Mouse (Mus musculus) inflammation-experienced regulatory T-cells, adult 6 months (primary cell): ENCODE measurements around the gene Pcgf1. TPM values are rescaled to one million over a fixed set of nuclear protein-coding genes. Genes with fewer than 3 reads are reported as not detected.
A peak's percentile ranks its signal among the peaks of the same experiment; 100 is the strongest.

ENCODE experiments used
- ATAC-seq: one replicate; pipeline ENCODE4 v1.8.0; 2017
- polyA plus RNA-seq, 3 experiments: library from polyadenylated mRNA; unstranded; fragments of 100-300 nt; shearing (Covaris generic); gene quantifications; one replicate each; pipeline ENCODE4 v1.2.1; 2017

Gene Pcgf1
- polyA plus RNA-seq, 3 experiments from 2014 or later, result 37.0 to 49.3 (median 49.1) TPM

DNA sequence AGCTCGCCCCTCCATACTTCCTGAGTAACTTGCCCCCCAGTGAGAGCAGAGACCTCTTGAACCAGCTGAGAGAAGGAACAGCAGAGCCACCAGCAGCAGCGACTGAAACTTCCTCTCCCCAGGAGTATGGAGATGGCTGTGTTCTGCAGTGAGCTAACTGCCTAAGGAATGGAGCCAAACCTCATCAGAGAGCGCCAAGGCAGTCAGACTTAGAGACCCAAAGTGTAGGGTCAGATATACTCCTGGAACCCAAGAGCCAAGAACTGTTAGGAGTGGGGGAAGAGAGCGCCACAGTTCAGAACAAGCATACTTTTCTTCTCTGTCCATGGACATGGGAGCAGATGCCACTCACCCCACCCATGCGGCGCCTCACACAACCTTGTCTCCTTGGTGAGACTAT lies 11.2 kb upstream of the Pcgf1 start:
- no peak for ATAC-seq

DNA sequence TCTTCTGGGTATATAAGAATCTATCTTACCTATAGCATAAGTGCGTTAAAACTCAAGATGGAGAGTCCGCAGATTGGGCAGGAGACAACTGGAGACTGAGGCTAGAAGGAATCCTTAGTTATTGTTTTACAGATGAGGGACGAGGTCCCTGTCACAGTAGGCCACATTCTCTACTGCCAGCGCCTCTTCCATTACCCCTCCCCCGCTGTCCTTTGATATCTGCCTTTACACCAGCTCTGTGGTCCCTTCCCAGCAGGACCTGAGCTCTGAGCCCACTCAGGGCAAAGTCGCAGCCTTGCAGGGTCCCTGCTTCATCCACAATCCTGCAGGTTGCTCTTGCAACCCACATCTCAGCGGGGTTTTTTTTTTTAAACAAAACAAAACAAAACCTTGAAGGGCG lies 9.4 kb upstream of the Pcgf1 start:
- no peak for ATAC-seq

DNA sequence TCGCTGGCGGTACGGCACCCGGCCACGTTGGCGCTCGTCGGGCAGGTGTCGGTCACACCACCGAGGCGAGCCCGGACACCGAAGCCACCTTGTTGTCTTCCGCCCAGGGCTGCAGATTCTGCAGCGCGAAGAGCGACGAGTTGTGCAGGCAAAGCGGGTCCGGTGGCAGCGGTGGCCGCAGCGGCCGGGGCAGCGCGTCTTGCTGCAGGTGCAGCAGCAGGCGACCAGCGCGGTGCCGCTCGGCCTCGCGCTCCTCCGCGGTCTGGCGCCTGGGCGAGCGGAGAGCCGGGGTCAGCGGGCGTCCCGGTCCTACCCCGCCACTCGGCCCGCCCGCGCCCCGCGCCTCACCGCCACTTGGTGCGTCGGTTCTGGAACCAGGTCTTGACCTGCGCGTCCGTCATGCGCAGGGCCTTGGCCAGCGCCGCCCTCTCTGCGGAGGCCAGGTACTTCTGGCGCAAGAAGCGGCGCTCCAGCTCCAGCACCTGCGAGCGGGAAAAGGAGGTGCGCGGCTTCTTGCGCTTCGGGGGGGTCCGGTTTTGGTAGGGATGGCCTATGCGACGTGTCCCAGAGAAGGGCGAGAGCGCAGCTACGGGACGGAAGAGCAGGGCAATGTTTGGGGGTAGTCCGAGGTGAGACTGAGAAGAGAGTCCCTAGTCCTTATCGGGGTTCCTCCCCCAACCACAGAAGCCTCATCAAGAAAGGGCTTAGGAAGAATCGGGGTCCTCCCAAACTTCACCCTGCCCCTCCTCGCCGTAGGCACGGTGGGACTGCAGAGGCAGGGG lies 8.8 kb upstream of the Pcgf1 start:
- ATAC-seq, result no peak

DNA sequence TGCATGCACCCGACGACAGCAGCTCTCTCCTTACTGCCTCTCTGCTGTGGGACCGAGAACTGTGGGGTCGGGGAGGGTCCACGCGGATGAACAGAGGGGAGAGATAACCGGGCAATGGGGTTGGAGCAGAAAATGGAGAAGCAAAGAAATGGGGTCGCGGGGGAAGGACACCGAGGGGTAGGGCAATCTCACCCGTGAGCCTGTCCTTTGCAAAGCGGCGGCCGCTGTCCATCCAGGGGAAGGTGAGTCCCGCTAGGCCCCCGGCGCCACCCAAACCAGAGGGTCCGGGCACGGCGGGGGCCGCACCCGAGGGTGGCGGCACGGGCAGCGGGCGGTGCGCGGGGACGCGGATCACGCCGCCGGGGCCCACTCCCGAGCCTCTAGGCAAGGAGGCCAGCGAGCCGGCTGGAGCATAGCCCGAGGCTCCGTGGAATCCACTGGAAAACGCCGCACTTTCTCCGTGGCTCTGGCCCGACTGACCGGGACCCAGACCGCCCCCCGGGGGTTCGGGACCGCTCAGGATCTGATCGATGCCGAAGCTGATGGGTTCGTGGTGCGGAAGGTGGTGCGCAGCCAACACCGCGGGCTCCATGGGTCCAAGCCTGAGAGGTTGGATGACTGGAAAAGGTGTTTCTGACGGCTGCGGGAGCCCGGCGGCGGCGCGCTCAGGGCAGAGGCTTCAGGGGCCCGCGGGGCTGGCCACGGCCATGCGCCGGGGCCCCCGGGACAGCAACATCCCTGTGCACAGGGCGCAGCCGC lies 8.0 kb upstream of the Pcgf1 start:
- ATAC-seq, result no peak

DNA sequence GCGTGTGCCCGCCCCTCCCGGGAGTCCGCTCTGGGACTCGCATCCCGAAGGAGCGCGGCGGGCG lies 7.6 kb upstream of the Pcgf1 start, which contains the start of gene Tlx2:
Gene Tlx2, minus strand, starts transcription at position 47 of the 64 bp plus-strand sequence.
- no peak for ATAC-seq

DNA sequence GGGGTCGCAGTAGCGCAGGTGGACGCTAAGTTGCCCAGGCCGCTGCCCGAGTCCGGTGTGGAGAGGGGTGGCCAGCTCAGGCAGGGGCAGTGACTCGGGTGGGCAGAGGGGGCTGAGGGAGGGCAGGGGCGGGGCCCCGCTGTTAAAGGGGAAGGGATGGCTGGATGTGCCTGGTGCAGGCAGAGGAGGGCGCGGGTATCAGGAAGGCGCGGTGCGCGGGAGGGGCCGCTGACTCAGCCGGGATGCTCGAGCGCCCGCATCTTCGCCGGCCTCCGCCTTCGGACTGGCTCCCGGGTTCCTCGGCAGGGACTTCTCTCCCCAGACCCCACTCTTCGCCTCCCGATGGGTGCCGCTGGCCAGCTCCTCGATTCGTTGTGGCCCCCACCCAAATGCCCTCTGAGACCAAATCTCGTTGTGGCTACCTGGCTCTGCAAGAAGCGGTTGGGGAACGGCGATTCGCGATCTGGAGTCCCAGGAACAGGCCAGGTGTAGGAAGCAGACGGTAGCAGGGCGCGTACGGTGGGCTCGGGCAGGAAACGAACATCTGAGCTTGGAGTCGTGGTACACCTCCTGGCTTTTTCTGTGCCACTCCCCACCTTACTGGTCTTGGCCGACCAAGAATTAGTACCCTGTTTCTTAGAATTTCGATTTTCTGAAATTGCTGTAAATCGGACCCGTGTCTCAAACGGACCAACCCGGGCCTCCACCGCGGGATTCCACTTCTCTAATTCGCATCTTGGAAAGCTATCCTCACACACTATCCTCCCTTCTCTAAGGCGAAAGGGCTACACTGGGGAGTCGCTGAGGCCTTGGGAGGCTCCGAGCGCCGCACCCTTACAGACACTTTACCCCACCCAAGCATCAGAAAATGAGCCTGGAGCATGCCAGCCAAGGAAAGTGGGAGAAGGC lies 7.1 kb upstream of the Pcgf1 start:
- no peak for ATAC-seq

DNA sequence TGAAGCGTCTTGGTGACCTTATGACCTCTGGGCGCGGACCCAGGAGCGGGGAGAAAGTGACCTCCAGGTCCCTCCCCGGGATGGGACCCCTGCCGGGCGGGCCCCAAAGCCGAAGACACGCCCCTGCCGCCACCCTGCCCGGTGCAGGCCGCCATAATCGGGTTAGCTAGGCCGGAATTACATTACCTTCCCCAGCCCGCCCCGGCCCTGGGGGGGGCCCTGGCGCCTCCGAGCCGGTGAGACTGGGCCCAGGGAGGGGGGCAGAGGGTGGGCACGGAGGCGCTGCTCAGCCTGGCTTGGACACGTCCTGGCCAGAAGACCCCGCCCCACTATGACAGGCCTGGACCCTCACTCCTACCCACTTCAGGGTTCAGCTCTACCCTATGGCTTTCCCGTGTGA lies 6.4 kb upstream of the Pcgf1 start:
- ATAC-seq, result no peak

DNA sequence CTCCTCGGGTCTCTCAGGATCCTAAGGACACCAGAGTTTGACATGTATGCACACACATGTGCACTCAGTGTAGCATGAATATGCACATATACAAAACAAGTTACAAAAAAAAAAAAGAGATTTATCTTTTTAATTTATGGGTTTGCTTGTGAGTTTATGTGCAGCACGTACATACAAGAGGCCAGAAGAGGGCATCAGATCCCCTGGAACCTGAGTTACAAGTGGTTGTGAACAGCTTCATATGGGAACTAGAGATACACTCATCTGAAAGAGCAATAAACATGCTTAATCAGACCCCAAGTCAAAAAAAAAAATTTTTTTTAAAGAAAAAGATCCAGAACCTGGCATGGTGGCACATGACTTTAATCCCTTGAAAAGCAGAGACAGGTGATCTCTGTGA lies 2.7 kb upstream of the Pcgf1 start:
- ATAC-seq, result no peak

DNA sequence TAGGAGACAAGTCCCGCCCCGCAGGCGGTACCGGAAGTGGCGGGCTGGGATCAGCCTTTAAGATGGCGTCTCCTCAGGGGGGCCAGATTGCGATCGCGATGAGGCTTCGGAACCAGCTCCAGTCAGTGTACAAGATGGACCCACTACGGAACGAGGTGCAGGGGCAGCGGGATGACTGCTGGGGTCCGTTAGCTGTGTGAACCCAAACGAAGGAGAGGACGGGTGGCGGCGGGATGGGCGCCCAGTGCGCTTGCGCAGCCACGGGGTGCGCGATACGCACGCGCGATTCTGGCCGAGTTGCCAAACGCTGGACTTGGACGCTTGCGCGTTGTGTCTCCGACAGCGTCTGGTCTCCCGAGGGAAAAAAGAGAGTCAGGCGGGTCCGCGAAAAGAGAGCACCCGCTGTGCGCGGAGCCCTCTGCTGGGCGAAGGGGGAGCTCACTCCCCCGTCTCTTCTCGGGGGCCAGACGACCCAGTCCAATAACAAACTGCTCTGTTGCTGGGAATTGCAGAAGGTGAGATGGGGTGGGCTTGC lies 722 bp downstream of the Pcgf1 start:
- ATAC-seq, result peak; percentile 90

DNA sequence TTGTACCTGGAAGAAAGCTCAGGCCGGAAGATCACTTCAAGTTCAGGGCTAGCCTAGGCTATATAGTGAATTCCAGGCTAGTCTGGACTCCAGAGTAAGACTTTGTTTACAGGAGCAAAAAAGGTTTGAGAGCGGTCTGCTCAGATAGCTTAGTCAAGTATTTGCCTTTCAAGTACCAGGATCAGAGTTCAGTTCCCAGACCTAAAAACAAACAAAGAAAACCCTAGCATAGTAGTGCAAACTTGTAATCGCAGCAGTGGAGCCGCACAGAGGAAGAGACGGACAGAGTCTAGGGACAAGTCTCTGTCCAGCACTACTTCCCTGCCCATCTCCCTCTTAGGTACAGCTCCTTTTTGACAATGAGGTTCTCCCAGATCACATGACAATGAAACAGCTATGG lies 2.5 kb downstream of the Pcgf1 start:
- ATAC-seq, result no peak

DNA sequence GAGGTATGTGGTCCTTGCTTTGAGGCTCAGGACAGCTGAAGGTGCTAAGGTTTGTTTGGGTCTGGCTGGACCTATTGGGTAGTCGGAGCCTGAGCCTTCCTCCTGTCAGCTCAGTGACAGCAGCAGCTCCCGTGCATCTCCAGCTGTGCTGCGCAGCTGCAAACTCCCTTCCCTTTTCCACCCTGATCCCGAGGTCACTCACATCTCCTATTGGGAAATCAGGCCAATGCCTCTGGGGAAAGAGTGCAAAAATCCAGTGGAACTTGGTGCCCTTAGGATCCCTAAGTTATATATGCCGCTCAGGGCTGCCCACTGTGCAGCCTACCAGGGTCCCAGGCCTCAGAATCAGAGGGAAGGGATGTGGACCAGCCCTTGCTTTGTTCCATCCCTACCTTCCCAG lies 5.8 kb downstream of the Pcgf1 start:
- ATAC-seq, result no peak

DNA sequence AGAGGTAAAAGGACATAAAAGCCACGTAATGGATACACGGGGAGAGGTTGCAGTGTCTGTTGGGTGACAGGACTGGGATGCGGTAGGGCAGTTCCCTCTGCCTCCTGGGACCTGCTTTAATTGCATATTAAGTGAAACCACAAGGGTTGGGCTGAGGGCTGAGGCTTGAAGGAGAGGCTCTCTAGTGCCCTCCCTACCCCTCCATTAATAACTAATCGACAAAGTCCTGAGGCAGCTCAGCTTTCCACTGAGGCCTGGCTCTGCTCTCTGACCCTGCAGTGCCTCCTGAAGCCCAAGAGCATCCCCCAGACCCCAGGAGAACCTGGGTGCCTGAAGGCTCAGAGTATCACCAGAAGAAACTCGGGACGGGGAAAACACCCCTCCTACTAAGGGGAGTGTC lies 6.8 kb downstream of the Pcgf1 start:
- no peak for ATAC-seq

DNA sequence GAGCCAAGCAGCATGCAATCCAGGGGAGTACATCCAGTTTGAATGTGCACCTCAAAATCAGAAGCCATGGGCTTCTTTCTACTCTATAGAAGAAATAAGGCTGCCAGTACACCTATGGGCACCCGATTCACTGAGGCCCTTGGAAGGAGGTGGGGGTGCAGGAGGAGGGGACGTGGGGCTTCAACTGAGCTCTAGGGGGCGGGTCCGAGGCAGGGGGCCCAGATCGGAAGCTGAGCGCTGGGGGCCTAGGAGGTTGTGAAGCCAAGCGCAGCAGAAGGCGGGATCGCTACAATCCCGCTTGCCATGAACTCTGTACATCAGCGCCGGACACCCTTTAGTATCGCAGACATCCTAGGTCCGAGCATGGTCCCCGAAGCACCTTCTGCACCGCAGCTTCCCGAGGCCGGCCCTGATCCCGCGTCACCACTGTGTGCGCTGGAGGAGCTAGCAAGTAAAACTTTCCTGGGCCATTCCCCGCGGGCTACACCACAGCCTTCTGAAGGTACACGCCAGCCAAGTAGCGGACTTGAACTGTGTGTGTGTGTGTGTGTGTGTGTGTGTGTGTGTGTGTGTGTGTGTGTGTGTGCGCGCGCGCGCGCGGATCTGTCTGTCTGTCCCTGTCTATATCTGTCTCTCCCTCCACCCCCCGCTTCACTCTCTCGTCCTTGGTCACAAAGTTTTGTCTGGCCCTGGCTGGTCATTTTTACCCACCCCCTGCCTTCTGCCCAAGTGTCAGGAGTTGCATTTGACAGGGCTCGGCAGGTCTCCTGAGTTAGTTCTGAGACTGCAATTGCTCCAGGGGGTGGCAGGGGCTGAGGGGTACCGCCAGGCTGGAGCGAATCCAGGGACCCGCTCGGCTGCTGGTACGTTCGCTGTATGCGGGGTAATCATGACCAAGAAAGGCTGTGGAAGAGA lies 8.7 kb downstream of the Pcgf1 start, which contains the start of gene Lbx2:
Gene Lbx2, plus strand, starts transcription at position 247 of the 915 bp plus-strand sequence.
- peak; percentile 21 for ATAC-seq

DNA sequence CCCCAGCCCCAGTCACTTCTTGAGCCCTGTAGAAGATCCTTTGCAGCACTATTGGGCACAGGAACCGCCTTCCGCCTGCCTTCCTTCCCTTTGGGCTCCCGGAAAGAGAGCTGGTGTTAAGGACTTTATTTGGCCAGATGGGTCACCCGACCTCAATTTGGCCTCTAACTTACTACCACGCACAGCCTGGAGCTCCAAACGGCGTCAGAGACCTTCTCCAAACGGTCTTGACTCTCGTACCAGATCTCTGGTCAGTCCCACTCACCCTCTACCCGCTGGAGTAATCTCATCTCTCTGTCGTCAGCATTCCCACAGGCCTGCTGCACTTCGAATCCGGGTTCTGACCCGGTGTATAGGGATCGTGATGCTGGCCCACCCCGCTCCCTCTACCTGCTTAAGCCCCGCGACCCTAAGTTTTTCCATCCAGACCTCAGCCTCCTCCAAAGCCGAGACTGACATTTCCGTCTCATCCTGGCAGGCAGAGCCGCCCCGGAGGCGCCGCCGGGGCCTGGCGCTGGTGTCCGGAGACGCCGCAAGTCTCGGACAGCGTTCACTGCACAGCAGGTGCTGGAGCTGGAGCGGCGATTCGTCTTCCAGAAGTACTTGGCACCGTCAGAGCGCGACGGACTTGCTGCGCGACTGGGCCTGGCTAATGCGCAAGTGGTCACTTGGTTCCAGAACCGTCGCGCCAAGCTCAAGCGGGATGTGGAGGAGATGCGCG lies 9.7 kb downstream of the Pcgf1 start:
- peak; percentile 43 for ATAC-seq

DNA sequence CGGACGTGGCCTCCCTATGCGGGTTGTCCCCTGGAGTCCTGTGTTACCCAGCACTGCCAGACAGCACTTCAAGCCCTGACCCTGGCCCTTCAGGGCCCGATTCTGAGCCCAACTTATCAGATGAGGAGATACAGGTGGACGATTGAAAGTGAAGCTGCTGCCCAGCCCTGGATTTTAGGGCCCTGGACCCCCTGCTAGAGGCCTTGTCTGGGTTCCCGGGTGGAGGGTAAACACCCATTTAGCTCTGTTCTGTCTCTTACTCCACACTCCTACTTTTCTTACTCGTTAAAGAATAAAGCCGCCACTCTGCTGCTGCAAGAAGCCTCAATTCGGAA lies 10.2 kb downstream of the Pcgf1 start:
- ATAC-seq, result no peak

DNA sequence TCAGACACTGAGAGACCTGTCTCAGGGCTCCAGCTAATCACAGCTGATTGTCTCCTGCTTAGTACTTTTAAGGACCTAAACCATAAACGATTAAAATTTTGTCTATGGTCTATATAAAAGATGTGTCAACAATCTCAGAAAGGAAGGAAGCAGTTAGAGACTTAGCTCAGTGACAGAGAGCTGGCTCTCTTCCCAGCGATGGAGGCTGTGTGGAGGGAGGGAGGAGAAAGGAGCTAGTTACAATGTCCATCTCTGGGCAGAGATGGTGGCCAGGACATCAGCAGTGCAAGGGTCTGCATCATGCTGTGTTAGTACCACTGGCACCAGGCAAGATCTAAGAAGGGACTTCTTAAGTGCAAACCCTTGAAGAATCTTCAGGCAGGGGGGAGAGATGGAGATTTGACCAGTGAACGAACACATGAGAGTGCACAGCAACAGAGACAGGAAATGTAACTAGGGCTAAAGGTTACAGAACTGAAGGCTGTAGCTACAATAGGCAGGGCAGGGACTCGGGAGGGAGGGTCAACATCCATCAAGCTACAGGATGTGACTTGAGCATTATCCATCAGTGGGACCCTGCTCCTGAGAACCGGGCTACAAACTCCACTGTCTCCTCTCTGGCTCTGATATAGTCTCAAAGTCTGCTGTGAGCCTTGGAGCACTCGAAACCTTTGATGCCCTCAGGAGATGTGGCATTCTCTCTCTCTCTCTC lies 14.9 kb downstream of the Pcgf1 start:
- no peak for ATAC-seq

DNA sequence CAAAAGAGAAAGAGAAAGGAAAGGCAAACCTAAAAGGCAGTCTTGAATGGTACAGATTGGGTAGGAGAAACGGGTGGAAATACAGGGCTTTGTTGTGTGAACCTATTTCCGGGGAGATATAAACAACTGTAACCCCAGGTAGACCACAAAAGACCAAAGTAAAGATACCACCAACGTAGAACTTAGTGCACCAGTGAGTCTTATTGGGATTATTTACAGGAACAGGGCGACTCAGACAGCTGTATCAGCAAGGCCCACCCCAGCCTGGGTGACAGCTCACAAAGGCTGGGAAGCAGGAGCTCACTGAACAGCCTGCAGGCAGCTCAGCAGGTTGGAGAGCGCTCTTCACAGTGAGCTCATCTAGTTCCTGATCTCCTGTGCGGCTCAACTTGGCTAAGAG lies 18.3 kb downstream of the Pcgf1 start:
- ATAC-seq, result peak; percentile 98

DNA sequence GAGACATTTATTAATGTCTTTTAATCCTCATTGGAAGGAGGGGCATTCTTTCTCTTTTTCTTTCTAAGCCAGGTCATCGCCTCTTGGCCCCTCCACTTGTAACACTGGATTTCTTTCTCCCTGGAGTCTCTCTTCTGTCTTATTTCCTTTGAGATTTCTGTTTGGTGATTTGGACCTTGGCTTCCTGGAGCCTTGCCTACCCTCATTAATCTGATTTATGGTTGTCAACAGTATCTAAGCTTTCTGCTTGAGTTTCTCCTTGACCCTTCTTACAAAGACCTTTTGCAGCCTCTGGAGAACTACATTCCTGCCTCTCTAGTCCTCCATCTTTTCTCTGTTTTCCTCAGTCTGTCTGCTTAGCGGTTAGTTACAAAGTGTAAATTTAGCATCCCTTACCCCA lies 20.7 kb downstream of the Pcgf1 start:
- no peak for ATAC-seq

DNA sequence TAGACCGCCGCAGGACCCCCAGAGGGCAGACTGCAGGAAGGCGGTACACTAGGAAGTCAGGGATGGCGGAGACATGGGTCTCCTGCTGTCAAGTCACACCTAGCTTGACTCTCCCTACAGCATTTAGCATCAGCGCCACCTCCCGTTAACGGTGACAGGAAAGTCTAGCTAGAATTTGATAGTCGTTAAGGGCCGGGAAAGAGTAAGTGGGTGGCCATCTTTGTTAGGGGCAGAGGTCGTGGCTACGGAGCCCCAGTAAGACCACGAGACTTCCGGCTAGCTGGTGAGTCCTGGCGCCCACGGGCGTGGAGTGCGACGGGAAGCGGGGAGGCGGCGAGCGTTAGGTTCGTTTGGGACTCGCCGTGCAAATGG lies 23.6 kb downstream of the Pcgf1 start, which contains the start of the genes Ccdc142 and Gm42688:
Gene Ccdc142, plus strand, starts transcription at position 286 of the 372 bp plus-strand sequence.
Gene Gm42688, plus strand, starts transcription at position 302 of the 372 bp plus-strand sequence.
- ATAC-seq, result peak; percentile 91

DNA sequence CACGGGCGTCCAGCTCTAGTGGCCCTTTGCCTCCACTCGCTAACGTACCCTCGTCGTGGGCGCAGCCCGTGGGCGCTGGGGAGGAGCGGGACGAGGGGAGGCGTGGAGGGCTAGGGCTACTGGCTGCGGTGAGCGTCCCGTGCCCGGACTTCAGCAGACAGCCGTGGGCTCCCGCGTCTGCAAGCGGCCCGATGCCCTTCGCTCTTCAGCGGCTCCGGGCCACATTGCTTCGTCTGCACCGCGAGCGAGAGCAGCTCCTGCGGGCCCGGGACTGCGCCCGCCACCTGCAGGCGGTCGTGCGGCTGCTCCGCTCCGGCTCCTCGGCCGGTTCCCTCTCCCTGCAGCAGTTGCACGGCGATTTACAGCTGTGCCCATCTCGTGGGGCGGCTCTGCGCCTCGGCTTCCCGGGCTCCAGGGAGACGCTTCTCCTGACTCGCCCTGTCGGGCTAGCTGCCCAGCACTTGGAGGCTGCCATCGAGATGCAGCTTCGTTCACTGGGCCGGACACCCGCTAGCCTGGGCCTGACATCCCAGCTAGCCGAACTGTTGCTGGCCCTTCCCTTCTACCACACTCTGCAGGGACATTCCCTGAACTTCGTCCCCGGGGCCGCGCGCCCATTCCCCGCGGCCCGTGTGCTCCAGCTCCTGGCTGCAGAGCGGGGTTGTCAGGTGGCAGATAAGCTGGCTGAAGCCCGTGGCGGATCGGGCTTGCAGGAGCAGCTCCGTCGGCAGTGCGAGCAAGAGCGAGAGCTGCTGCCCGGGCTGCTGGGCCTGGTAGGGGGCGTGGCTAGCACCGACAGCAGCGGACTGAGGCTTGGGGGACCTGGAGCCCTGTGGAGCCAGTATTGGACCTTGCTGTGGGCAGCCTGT lies 24.3 kb downstream of the Pcgf1 start:
- ATAC-seq, result peak; percentile 75
